Mouse (Mus musculus) cerebellum, postnatal 36 days (tissue): ENCODE measurements at regions not wholly inside any gene's neighbourhood (a gene's known extent, or its start where the extent isn't known, plus 50 kb on each side); places are given as distances from the start of the nearest gene placed in this dataset.
A peak's percentile ranks its signal among the peaks of the same experiment; 100 is the strongest.

ENCODE experiments used
- DNase-seq, 2 experiments: peaks; one replicate each; pipeline ENCODE4 v3.0.0; 2021 to 2022; ENCODE audit warnings: mixed read lengths in 2 of 2

DNA sequence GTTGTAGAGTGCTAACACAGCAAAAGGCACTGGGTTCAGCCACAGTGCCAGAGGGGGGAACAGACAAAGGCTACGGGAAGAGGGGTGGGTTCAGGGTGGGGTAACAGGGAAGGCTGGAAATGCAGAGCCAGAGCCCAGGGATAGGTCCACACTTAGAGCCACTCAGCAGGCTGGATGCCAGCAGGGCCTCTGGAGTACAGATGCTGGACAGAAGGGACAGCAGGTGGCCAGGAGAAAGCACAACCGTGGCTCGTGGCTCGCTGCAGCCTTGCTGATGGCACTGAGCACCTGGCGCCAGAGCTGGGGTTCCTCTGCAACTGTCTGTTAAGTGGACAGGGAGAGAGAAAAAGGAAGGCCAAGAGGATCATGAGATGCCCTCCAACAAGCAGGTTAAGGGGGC lies 174.2 kb downstream of the Mroh4 start:
- DNase-seq = no peak

GRCm38 (mm10) chr15:74459345-74459975 lies 176.7 kb downstream of the Mroh4 start:
- no peak for DNase-seq

GRCm38 (mm10) chr15:74458940-74459339 lies 177.2 kb downstream of the Mroh4 start:
- peak; percentile 52 to 60 for DNase-seq

GRCm38 (mm10) chr15:74457965-74458364 lies 178.2 kb downstream of the Mroh4 start:
- no peak for DNase-seq

DNA sequence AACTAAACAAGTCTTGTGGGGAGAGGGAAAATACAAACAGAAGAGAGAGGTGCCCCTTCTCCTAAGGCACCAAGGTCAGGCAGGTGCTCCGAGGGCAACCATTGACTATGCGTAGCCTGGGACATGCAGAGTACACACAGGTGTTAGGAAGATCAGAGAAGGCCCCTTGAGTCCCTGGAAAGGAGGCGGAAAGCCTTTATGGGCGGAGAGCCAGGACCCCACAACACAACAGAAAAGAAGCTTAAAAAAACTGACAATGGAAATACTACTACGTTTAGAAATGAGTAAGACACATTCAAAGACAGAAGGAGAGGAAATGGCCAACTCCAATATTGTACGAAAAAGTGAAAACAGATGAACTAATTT lies 179.5 kb downstream of the Mroh4 start:
- DNase-seq = no peak

DNA sequence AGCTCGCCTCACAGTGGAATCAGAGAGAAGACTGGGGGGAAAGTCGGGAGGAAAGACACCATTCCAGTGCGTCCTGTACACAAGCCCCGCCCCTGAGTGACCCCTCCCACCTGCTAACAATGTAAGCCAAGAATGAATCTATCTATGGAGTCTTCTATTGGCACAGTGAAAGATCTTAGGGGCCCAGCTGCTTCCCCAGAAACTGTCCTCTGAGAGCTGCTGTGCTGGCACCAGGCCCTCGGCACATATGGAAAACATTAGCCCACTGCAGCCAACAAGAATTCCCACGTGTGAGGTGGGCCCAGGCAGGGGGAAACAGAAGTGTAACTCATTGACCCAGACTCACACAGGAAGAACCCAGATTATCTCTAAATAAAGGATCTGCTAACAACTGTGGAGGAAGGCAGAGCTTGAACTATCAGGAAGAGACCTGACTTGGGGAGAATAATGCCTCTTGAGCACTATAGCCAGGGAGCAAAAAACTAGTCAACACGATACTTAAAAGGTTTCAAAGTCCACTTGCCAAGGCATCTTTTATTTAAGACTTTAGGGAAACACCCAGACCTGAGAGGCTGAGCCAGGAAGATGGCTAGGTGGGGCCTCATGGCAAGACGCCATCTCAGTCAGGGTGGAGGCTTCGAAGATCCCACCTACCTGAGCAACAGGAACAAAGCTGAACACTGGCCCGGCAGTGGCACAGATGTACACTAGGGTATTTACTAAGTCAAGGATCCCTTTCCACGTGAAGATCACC lies 180.1 kb downstream of the Mroh4 start:
- no peak for DNase-seq

- peak; percentile 61 to 63 for DNase-seq
Measured at GRCm38 (mm10) chr15:74454543-74454942, 181.6 kb downstream of the Mroh4 start.

DNA sequence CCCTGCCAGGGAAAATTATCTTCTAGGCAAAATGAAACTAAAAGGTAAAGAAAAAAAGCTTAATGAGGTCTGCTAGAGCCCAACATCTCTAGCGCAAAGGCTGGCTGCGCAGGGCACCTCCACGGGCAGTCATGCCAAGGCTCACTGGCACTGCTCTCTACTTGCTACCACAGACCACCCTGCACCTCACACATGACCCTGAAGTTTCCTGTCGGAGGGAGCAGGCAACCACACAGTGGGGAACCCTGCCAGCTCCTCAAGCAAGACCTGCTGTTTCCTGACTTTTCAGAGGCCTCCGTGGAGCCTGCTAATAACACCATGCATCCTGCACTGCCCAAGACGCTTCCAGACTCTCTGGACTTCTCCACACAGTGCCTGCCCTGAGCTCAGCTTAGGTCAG lies 182.3 kb downstream of the Mroh4 start:
- DNase-seq = peak in 1 of 2 experiments; percentile 9

GRCm38 (mm10) chr15:74452426-74452825 lies 183.7 kb downstream of the Mroh4 start:
- DNase-seq = peak; percentile 31 to 44

GRCm38 (mm10) chr15:74441889-74442288 lies 194.3 kb downstream of the Mroh4 start:
- DNase-seq = no peak

DNA sequence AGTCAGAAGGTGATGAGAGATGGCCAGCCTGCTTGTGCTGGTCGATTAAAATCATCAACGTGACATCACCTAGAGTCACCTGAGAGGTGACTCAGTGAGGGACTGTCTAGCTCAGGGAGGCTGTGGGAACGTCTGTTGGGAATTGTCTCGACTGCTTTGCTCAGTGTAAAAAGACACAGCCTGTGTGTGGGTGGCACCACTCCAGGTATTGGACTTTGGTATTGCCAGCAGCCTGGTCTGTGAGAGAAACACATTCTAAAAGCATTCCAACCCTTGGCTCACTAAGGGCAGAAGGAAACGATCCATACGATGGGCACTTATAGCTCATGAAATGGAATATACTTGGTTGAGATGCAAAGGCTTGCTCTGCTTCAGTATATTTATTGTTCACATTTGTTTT lies 209.2 kb downstream of the Mroh4 start:
- peak; percentile 17 to 24 for DNase-seq

DNA sequence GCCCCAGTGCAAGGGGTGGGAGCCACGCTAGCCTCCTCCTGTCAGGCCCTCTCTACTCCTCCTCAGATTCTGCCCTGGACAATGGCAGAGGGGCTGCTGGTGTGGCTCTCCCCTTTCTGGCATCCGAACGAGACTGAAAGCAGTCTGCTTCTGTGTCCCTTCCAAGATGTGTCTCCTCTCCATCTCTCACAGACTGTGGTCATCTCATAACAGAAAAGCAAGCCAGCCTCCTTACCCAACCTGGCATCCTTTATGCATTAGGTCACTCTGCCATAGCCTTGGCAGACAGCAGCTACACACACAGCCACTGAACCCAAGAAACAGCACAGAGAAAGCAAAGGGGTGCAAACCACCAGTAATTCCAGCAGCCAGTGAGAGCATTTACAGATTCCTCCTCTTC lies 213.2 kb downstream of the Mroh4 start:
- DNase-seq = peak in 1 of 2 experiments; percentile 17

GRCm38 (mm10) chr15:74420550-74420949 lies 215.6 kb downstream of the Mroh4 start:
- DNase-seq = no peak

- no peak for DNase-seq
Measured at GRCm38 (mm10) chr15:74418635-74419034, 217.5 kb downstream of the Mroh4 start.

DNA sequence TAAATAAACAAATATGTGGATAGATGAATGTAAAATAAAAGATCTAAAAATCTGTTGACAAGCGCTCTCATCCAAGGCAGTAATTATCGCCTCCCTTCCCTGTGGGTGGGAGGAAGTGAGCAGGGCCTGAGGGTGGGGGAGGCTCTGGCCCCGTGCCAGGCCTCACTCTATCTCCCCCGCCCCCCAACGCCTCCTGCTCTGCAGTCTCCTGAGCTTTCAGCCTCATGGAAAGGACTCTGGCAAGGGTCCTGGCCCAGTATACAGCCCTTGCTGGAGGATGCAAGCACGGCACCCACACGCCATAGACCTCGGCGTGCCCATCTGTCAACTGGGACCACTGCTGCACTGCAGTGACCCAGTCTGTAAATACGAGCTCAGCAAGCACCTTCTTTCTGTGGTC lies 222.9 kb downstream of the Mroh4 start:
- no peak for DNase-seq

GRCm38 (mm10) chr15:74412261-74412660 lies 223.9 kb downstream of the Mroh4 start:
- no peak for DNase-seq

- peak in 1 of 2 experiments; percentile 16 for DNase-seq
Measured at GRCm38 (mm10) chr15:74411097-74411496, 225.1 kb downstream of the Mroh4 start.

- no peak for DNase-seq
Measured at GRCm38 (mm10) chr15:74404866-74405265, 231.3 kb downstream of the Mroh4 start.

GRCm38 (mm10) chr15:74401275-74401674 lies 234.9 kb downstream of the Mroh4 start:
- DNase-seq = no peak

DNA sequence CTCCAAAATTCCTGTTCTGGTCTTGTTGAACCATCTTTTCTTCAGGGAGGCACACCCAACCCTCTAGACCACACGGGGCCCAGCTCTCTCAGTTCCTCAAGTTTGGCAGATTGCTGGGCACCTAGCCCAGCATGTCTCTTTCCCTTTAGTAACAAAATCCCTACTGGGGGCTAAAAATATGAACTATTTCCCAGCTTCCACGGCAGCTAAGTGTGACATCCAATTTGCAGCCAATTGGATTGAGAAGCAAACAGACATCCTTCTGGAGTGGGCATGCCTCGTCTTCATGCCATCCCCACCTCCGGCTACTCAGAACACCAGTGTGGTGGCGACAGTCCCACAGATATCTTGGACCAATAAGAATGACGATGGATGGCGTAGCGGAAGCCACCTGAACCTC lies 240.1 kb downstream of the Mroh4 start:
- DNase-seq = no peak

- no peak for DNase-seq
Measured at GRCm38 (mm10) chr15:74387533-74387932, 248.6 kb downstream of the Mroh4 start.

- DNase-seq = no peak
Measured at GRCm38 (mm10) chr15:74382556-74382955, 253.6 kb downstream of the Mroh4 start.

- no peak for DNase-seq
Measured at GRCm38 (mm10) chr15:74379366-74379765, 256.8 kb downstream of the Mroh4 start.

DNA sequence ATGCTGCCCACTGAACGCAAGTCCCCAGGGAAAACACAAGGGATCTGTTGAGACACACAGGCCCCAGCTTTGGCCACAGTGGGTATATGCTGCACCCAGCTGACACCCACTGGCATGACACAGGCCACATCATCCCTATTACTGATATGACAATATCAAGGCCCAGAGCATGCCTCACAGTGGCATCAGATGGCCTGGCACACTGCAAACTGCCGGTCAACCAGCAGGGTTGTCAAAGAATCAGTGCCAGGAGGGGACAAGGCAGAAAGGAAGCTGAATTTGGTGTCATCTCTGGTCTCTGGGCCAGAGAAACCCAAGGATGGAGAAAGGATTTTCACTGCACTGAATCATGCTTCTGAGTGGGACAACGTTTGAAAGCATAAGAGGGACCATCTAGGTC lies 266.7 kb downstream of the Mroh4 start:
- DNase-seq = no peak

DNA sequence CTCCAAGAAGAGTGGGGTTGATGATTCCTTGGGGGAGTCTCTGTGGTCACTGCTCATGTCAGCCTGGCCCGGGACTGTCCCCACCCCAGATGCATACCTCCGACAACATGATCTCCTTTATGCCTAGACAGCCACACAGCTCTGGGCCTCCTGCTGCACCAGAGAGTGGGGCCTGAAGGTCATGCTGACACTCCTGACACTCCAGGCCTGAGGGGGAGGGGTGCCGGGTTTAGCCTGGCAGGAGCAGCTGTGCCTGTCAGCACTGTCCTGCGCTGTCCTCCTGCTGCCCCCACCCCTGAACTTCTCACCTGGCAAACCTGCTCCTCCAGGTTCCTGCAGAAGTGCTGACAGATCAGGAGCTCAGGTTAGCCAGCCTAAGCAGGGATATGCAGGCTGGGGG lies 288.2 kb downstream of the Mroh4 start:
- DNase-seq = no peak
